Mouse (Mus musculus): Measurements from ENCODE around the gene Pxdc1.

Pxdc1 gene

GRCm38 (mm10) chr13:34653391-34653790 lies at the start of gene Pxdc1:
Gene Pxdc1 (minus strand): TSS chr13:34653486.
- in situ Hi-C loops (cut with MboI, MseI), result loop anchor here (5.0 kb wide), 1 partner anchor 204 kb away; no protein-coding TSS in a partner anchor

- in situ Hi-C loops (cut with MboI, MseI), result no loop called here
Measured at GRCm38 (mm10) chr13:34700630-34701029, 47.3 kb upstream of the Pxdc1 start.

- in situ Hi-C loops (cut with MboI, MseI), result no loop called here
Measured at GRCm38 (mm10) chr13:34700091-34700490, 46.8 kb upstream of the Pxdc1 start.

GRCm38 (mm10) chr13:34696734-34697332 lies 43.5 kb upstream of the Pxdc1 start:
- in situ Hi-C loops (cut with MboI, MseI), result no loop called here

GRCm38 (mm10) chr13:34693111-34693510 lies 39.8 kb upstream of the Pxdc1 start:
- in situ Hi-C loops (cut with MboI, MseI), result no loop called here

GRCm38 (mm10) chr13:34691049-34691448 lies 37.8 kb upstream of the Pxdc1 start:
- in situ Hi-C loops (cut with MboI, MseI), result no loop called here

GRCm38 (mm10) chr13:34685008-34685765 lies 31.9 kb upstream of the Pxdc1 start:
- in situ Hi-C loops (cut with MboI, MseI), result no loop called here

GRCm38 (mm10) chr13:34683762-34684488 lies 30.6 kb upstream of the Pxdc1 start:
- in situ Hi-C loops (cut with MboI, MseI), result no loop called here

GRCm38 (mm10) chr13:34683270-34683669 lies 30.0 kb upstream of the Pxdc1 start:
- in situ Hi-C loops (cut with MboI, MseI), result no loop called here

GRCm38 (mm10) chr13:34676507-34676906 lies 23.2 kb upstream of the Pxdc1 start:
- in situ Hi-C loops (cut with MboI, MseI), result no loop called here

GRCm38 (mm10) chr13:34675847-34676383 lies 22.6 kb upstream of the Pxdc1 start:
- in situ Hi-C loops (cut with MboI, MseI), result no loop called here

GRCm38 (mm10) chr13:34673354-34673753 lies 20.1 kb upstream of the Pxdc1 start:
- in situ Hi-C loops (cut with MboI, MseI), result no loop called here

- in situ Hi-C loops (cut with MboI, MseI), result no loop called here
Measured at GRCm38 (mm10) chr13:34669919-34670865, 16.9 kb upstream of the Pxdc1 start.

- in situ Hi-C loops (cut with MboI, MseI), result no loop called here
Measured at GRCm38 (mm10) chr13:34667197-34667596, 13.9 kb upstream of the Pxdc1 start.

GRCm38 (mm10) chr13:34665074-34665473 lies 11.8 kb upstream of the Pxdc1 start:
- in situ Hi-C loops (cut with MboI, MseI), result no loop called here

GRCm38 (mm10) chr13:34663762-34664161 lies 10.5 kb upstream of the Pxdc1 start:
- in situ Hi-C loops (cut with MboI, MseI), result no loop called here

GRCm38 (mm10) chr13:34659507-34659906 lies 6.2 kb upstream of the Pxdc1 start:
- in situ Hi-C loops (cut with MboI, MseI), result no loop called here

- in situ Hi-C loops (cut with MboI, MseI), result no loop called here
Measured at GRCm38 (mm10) chr13:34656351-34656750, 3.1 kb upstream of the Pxdc1 start.

- in situ Hi-C loops (cut with MboI, MseI), result loop anchor here (5.0 kb wide), 1 partner anchor 205 kb away; no protein-coding TSS in a partner anchor
Measured at GRCm38 (mm10) chr13:34652353-34653241, 689 bp downstream of the Pxdc1 start.

GRCm38 (mm10) chr13:34652016-34652352 lies 1.3 kb downstream of the Pxdc1 start:
- in situ Hi-C loops (cut with MboI, MseI), result loop anchor here (5.0 kb wide), 1 partner anchor 205 kb away; no protein-coding TSS in a partner anchor
